28 mouse cellular contexts compared by ENCODE assay signal in the genomic region with DNA sequence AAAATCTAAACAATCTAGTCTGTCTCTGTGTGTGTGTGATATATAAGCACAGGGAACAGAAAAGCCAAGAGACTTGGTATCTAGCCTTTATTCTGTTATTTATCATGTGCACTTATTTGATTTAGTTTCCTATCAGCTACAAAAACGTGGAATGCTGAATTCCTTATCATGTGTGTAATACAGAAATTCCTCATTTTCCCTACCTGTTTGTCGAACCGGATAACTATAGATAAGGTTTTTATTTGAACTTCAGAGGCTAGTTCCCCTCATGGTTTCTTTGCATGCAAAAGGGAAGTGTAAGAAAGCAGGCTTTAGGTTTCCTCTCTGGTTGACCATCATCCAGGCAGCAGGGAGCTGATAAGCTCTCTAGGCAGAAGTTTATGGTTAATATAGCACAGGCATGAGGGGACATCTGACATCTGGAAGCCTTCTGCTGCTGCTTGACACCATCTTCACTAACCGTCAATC. TPM values are rescaled to one million over a fixed set of nuclear protein-coding genes. Genes with fewer than 3 reads are reported as not detected.
DNase-seq lines count a peak whose midpoint lies in the region; ATAC-seq and TF ChIP-seq lines count a peak whose summit lies in the region.
"Had no signal": no experiment of that assay in that cellular context is flagged by ENCODE, and none has a peak within 500 bp of the region (broad histone marks: within the 10 kb centered on the region; RNA-seq: fewer than 3 reads in every experiment).

No protein-coding gene starts in this region.

- DNase-seq in 416B (ENCODE audit: low read depth) (peak; percentile 86), G1E (ENCODE audit: low spot score) (peak; percentile 15)
- DNase-seq in spleen, postnatal 10 days (ENCODE audit: low spot score in 2 of 2) = no peak
- DNase-seq: adrenal gland, postnatal 36 days; cerebellum, adult 2 months; cerebellum, postnatal 14 days; gastrocnemius, postnatal 14 days; heart, adult 18-20 months; heart, postnatal 36 days; kidney, adult 8-10 months; kidney, postnatal 14 days; layer of hippocampus, adult 9-11 months; lung, postnatal 36 days; midbrain, embryonic 14.5 days; spleen, adult 18-20 months; thymus, adult 18-20 months; thymus, postnatal 25 days had no signal

- no peak overlapping the region for H3K4me3 ChIP-seq in G1E (ENCODE audit: low read depth, low read length)
- H3K4me3 ChIP-seq: hindbrain, embryonic 13.5 days; limb, embryonic 12.5 days; liver, embryonic 15.5 days had no signal

- peaks cover 2% of the 10 kb centered on the region; the same call in 1 of the 2 replicates for H3K27me3 ChIP-seq in G1E (ENCODE audit: insufficient read depth, low read length)
- H3K27me3 ChIP-seq: CH12.LX; hindbrain, embryonic 13.5 days; liver, embryonic 15.5 days had no signal

- no peak for TF ChIP-seq CTCF in G1E (IDR thresholded peaks at IDR 0.05; ENCODE audit: low read depth, low read length)

- peak; percentile 90 for ATAC-seq in G1E (ENCODE audit: extremely low read depth, insufficient number of reproducible peaks, low FRiP score, poor library complexity, severe bottlenecking)
- ATAC-seq in hematopoietic stem cell, adult 5-6 weeks (replicated peaks in 1 of 2; ENCODE audit: insufficient read depth in 1 of 2, low FRiP score in 2 of 2, low TSS enrichment in 1 of 2, low read depth in 1 of 2, poor library complexity in 2 of 2, severe bottlenecking in 2 of 2) = peak; percentile 90 to 94
- peak; percentile 59 for ATAC-seq in megakaryocyte, adult 5-6 weeks (ENCODE audit: poor library complexity, severe bottlenecking)
- no peak for ATAC-seq in monocyte, adult 5-6 weeks (replicated peaks; ENCODE audit: insufficient number of reproducible peaks, low FRiP score, low TSS enrichment, poor library complexity, severe bottlenecking)
- no peak for ATAC-seq in cerebellum, adult (ENCODE audit: insufficient number of reproducible peaks, low FRiP score, low TSS enrichment)
- ATAC-seq: forebrain, embryonic 14.5 days; intestine, embryonic 16.5 days had no signal

- H3K36me3 ChIP-seq in G1E (replicated peaks) = no peaks in the 10 kb centered on the region
- H3K36me3 ChIP-seq: hindbrain, embryonic 13.5 days; limb, embryonic 12.5 days; liver, embryonic 15.5 days had no signal

- peaks cover 33% of the 10 kb centered on the region for H3K4me1 ChIP-seq in G1E (ENCODE audit: insufficient read depth, low read depth, low read length)
- H3K4me1 ChIP-seq: hindbrain, embryonic 13.5 days; liver, embryonic 15.5 days had no signal

- H3K9me3 ChIP-seq in G1E (replicated peaks) = 0 out of 2 replicates have a peak, but pooled peaks cover 2% of the 10 kb centered on the region
- H3K9me3 ChIP-seq: hindbrain, embryonic 13.5 days; limb, embryonic 12.5 days; liver, embryonic 15.5 days had no signal

RNA-seq across cellular contexts. Expression of a gene that starts 30.1 kb away (rescaled TPM):
- total RNA-seq in G1E (2014; fragmentation: Nextera tagmentation) (161 and 227 TPM in 2 replicates), G1E (2017) (35.0 and 39.1 TPM in 2 replicates)
- 2.2 and 3.5 TPM in 2 replicates for polyA plus RNA-seq in G1E (2012)
- 3.9 and 22.8 TPM in 2 replicates for total RNA-seq in hematopoietic stem cell, adult 5-6 weeks (2017)
- 6.1 and 14.6 TPM in 2 replicates for total RNA-seq in megakaryocyte, adult 5-6 weeks (2015)
- 6.5 and 18.3 TPM in 2 replicates for total RNA-seq in megakaryocyte, adult 5-6 weeks (2017)
- total RNA-seq in monocyte, adult 5-6 weeks (2017) = 0.78 to 20.1 TPM (median 11.3 TPM) in 3 replicates
- total RNA-seq: CH12.LX had no signal
- polyA plus RNA-seq: C2C12 had no signal

Comparison
In these comparisons a context has a peak if more than half of its experiments do, and no peak if none do; other contexts are left out.
1. DNase-seq: peak in 416B (single experiment) and G1E (single experiment); none in spleen, postnatal 10 days (0 of 2).
2. ATAC-seq: peak in G1E (single experiment), hematopoietic stem cell, adult 5-6 weeks (2 of 2) and megakaryocyte, adult 5-6 weeks (single experiment); none in monocyte, adult 5-6 weeks (single experiment) and cerebellum, adult (single experiment).